Mouse (Mus musculus): Measurements from ENCODE around the gene Tmem33. TPM values are rescaled to one million over a fixed set of nuclear protein-coding genes. Genes with fewer than 3 reads are reported as not detected.

Tmem33 gene
- polyA plus RNA-seq, 1 experiment from 2014 or later, result 66.0 TPM

Other genes with a start within 250 kb of the Tmem33 start
- gene Phox2b, start 161.3 kb upstream of the Tmem33 start, polyA plus RNA-seq (2014; fragmentation: Nextera tagmentation; extraction: Ambion mirVana), result 0.08 and 0.15 TPM in 2 replicates
- gene Slc30a9, start 46.4 kb downstream of the Tmem33 start, polyA plus RNA-seq (2014; fragmentation: Nextera tagmentation; extraction: Ambion mirVana), result 200 and 215 TPM in 2 replicates
- 17.5 and 23.3 TPM in 2 replicates for gene Bend4, start 167.7 kb downstream of the Tmem33 start, polyA plus RNA-seq (2014; fragmentation: Nextera tagmentation; extraction: Ambion mirVana)

Measured in neural tube, embryonic 14.5 days (tissue).